Mouse (Mus musculus): ENCODE results near the gene Tspan5.

The Tspan5 gene

GRCm38 (mm10) chr3:138812565-138812964, 70.6 kb downstream of the Tspan5 start:
- DNase-seq (ENCODE audit: low spot score), result no peak

DNA sequence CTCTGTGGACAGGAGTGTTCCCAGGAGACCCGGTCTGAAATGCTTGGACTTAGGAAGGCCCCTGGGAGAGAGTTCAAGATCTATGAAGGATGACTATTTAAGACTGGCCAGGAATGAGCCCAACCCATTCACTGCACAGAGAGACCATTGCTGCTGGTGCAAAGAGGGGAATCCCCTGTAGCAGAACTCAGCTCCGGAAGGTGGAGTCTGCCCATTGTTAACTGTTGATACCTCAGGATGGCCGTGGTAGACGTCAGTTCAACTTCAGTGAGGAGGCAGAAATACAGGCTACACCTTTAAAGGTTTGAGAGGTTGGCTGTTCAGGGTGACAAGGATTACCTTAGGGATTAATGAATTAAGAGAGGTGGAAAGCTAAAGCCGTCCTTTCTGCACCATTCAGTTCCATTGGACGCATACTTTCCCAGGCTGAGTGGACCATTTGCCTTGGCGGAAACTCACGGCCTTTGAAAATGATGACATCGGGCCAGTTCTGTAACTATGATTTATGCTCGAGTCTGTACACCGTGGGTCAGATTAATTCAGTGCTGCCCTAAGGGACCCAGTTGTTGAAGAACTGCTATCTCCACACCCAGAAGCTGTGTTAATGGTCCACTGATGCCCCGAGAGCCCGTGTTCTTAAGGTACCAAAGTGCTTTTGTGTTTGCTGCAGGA, 71.3 kb downstream of the Tspan5 start:
- DNase-seq (ENCODE audit: low spot score), result no peak

DNA sequence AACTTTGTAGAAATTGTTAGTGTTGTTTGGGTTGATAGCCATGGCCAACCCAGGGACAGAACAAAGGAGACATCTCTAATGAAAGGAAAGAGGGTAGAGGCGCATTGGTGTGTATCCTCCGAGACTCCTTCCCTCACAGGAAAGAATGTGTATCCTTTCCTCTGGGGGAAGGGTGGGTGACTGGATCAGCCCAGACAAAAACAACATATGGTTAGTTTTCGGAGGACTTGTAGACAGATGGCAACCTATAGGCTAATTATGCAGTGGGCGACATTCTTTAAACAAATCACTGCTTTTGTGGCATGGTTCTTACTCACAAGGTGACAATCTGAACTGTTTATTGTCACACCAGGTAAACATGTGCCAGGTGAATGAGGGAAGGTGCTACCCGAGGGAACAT, 72.5 kb downstream of the Tspan5 start:
- no peak for DNase-seq (ENCODE audit: low spot score)

GRCm38 (mm10) chr3:138815127-138815837, 73.3 kb downstream of the Tspan5 start:
- no peak for DNase-seq (ENCODE audit: low spot score)

DNA sequence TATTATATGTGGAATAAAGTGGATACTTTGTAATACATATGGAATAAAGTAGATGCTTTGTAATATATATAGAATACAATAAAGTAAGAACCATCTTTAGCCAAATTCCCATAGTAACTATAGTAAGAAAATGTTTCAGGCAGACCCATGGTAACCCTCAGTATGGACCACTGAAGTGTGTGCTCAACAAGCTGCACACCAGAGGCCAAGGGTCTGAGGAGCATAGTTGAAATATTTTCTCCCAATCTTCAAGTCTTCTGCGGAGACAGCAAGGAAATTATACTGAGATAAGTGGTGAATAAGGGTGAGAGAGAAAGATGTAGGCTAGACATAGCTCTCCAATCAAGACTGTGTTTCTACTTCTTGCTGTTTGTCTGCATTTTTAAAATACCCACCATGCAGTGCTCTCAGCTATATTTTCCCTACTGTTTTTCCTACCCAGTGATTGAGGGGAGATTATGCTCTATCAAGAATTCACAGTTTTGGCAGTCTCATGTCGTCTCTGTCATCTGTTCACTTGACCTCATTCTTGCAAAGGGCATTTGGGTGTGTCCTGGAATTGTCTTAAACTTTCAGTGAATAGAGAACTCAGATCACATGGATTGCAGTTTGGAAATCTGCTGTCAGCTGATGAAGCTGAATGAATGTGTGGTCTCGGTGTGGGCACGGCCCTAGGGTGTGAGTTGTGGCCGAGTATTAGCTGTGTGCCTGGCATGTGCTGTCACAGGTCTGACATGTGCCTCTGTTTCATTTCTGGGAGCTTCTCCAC, 75.1 kb downstream of the Tspan5 start:
- no peak for DNase-seq (ENCODE audit: low spot score)

DNA sequence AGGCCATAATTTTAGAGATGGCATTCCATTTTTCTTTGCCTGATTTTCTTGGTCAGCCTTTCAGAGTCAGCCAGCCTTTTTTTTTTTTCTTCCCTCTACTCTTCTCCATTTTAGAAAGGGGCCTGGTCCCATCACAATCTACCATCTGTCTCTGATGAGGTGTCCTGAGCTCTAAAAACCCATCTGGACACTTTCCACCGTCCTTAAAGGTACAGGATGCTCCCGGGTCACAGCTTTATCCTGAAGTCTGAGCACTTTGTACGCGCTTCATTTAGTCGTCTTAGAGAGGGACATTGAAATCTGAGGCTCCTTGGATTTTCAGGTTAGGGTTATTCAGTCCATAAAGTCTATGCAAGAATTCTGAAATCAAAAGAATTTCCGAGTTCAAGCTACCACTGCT, 77.9 kb downstream of the Tspan5 start:
- no peak for DNase-seq (ENCODE audit: low spot score)

DNA sequence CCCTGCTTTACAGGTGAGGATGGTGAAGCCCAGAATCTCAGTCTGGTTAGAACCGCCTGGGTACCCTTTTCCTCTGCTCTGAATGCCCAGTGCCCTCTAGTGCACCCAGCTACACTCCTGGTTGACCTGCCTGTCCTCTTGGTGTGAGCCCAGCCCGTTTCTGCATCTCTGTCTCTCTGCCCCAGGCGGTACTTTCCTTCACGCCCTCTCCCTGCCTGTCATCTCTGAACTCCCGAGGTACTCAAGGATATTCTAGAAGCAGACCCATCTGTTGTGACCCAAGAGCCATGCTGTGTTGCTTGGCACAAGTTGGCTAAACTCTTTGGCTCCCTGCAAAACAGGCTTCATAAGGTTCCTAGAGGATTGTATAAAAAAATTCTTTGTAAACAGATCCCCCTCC, 78.3 kb downstream of the Tspan5 start:
- DNase-seq (ENCODE audit: low spot score), result no peak

- no peak for DNase-seq (ENCODE audit: low spot score)
Observed at GRCm38 (mm10) chr3:138821886-138822445, 80.0 kb downstream of the Tspan5 start.

DNA sequence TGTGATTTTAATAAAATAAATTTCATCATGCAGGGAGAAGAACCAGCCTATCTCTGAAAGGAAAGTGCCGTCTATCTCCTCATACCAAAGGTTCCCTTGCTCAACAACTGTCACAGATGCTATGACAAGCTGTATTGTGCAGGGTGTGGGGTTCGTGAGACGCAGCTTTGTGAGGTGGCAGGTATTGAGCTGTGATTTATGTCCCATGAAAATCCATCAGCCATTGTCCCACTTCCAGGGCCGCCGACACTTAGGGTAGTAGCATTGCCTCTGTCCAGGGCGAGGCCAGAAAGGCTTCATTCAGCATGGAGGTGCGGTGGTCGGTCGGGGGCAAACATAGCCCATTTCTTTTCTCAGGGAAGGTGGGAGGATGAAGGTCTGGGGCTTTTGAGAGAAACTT, 81.9 kb downstream of the Tspan5 start:
- no peak for DNase-seq (ENCODE audit: low spot score)

DNA sequence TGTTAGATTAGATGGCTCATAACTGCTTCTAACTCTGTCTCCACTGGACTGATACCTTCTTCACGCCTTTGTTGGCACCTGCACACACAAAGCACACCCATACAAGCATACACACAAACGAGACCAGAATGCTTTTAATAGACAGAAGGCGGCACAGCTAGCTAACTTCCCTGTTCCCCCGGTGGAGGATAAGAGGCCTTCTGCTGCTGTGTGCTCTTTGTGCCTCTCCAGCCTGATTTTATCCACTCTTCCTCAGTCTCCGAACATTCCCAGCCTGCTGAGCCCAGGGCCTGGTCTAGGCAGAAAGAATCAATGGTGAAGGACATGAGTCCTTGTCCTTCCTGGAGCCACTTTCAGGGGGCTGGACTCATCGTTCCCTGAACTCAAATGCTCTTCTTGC, 83.3 kb downstream of the Tspan5 start:
- DNase-seq (ENCODE audit: low spot score), result no peak

DNA sequence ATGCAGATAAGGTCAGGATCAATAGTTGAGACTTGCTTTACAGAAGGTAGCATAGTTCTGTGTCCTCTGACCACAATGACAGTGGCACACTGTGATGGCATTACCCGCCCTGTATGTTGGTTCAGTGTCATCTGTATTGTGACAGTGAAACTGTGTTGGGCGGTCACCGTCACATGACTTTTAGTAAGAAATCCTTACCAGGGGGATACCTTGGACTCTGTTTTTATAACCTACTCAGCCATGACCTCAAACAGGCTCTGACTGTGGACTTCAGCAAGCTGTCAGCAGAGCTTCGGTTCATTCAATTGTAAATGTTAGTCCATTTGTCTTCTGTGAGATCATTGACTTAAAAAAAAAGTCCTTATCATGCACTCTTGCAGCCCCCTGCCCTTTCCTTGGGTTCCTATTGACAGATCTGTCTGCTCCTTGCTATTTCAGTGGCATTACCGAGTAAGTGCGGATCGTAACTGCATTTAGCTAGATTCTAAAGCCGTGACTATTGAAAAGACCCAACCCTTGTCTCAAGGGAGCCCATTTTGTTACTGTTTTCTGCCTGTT, 84.3 kb downstream of the Tspan5 start:
- no peak for DNase-seq (ENCODE audit: low spot score)

- no peak for DNase-seq (ENCODE audit: low spot score)
Observed at GRCm38 (mm10) chr3:138832827-138833517, 91.0 kb downstream of the Tspan5 start.

GRCm38 (mm10) chr3:138834174-138834573, 92.2 kb downstream of the Tspan5 start:
- DNase-seq (ENCODE audit: low spot score), result no peak

DNA sequence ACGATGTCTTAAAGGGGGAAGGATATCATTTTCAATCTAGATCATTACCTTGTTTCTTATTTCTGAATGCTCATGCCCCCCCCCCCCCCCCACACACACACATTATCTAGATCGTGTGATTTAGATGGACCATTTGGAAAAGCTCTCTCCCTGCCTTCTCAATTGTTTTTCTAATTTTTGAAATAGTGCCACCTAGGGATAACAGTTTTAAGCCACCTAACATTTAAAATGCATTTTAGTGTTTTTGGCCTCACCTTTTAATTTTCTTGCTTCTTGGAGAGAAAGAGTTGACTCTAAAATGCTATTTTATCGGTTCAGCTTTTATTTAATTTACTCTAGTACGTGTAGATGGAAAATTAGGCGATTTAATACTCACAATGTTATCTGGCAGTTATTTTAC, 94.9 kb downstream of the Tspan5 start:
- no peak for DNase-seq (ENCODE audit: low spot score)

DNA sequence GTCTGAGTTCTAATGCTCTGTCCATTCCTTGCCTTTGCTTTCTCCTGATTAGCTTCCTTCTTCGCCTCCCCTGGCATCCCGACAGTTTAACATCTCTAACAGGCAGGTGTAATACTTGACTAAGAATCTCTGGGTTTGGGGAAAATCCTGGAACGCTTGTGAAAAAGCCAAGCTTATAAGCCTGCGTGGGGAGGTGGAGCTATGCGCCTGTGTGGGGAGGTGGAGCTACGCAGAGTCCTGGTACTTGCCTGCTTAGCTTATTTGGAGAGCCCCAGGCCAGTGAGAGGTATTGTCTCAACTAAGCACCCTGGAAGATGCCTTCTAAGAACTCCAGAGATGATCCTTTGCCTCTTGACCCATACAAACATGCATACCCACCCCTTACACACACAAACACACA, 95.7 kb downstream of the Tspan5 start:
- no peak for DNase-seq (ENCODE audit: low spot score)

DNA sequence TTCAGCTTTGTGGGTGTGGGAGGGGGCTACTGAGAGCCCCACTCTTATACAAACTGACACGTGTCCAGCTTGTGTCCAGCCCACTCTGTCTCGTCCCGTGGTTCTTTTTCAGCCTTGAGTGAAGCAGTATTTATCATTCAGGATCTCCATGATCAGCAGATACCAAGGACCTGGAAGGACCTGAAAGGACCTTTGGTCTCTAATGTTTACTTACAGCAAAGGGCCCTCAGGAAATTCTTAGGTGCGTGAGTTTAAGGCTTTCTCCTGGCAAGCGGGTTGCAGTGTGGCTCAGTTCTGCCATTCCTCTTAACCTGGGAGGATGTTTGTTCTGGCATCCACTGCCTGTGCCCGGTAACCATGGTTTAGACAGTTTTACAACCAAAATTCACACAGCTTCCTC, 97.7 kb downstream of the Tspan5 start:
- DNase-seq (ENCODE audit: low spot score), result no peak

DNA sequence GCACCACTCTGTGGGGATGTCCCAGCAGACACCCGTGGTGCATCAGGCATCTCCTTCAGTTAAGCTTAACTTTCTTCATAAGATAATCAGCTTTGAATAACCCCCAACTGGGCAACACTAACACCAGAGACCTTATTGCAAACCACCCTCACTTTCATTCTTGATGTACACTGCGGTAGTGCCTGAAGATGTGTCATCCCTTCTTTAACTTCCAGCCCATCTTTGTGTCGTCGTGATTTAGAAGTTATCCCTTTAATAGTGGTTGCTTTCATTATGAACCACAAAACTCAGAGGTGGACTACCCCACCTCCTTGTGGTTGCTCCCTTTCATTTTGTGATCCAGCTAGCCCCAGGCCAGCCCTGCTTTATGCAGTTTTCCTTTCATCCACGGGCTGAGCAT, 99.3 kb downstream of the Tspan5 start:
- no peak for DNase-seq (ENCODE audit: low spot score)

- DNase-seq (ENCODE audit: low spot score), result no peak
Observed at GRCm38 (mm10) chr3:138843180-138843579, 101.2 kb downstream of the Tspan5 start.

GRCm38 (mm10) chr3:138843641-138844040, 101.6 kb downstream of the Tspan5 start:
- no peak for DNase-seq (ENCODE audit: low spot score)

- DNase-seq (ENCODE audit: low spot score), result no peak
Observed at GRCm38 (mm10) chr3:138845820-138846219, 103.8 kb downstream of the Tspan5 start.

DNA sequence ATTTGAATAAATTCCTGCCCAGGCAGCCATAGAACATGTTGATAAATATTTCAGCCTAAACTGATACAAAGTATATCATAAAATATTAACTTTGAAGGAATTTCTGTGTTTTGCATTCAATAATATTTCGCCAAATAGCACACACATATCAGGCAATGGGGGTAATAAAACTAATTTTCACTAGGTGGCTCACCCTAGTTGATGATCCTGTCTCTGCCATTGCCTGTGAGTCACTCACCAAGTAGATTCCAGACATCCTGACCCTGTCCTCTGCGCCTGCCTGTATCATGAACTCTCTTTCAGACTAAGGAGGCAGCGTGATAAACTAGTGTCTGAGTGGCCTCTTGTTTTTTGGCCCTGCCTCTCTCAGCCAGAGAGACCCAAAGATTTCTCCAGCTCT, 105.8 kb downstream of the Tspan5 start:
- no peak for DNase-seq (ENCODE audit: low spot score)

- no peak for DNase-seq (ENCODE audit: low spot score)
Observed at GRCm38 (mm10) chr3:138849755-138850301, 107.8 kb downstream of the Tspan5 start.

All from ovary, adult 18-20 months (tissue).